In genomic region chr7:25251822-25252221, GRCm38 (mm10) we compare ENCODE assay signal across 8 mouse cellular contexts. TPM values are rescaled to one million over a fixed set of nuclear protein-coding genes. Genes with fewer than 3 reads are reported as not detected.
A peak's percentile ranks its signal among the peaks of the same experiment; 100 is the strongest.
DNase-seq lines count a peak whose midpoint lies in the region; ATAC-seq and TF ChIP-seq lines count a peak whose summit lies in the region.

No protein-coding gene starts in this region.

- H3K27me3 ChIP-seq in heart, embryonic 15.5 days = no peaks in the 10 kb centered on the region
- H3K27me3 ChIP-seq in liver, embryonic 13.5 days = peaks cover 6% of the 10 kb centered on the region

- peaks cover 3% of the 10 kb centered on the region; the same call in 1 of the 2 replicates for H3K36me3 ChIP-seq in ES-E14 (ENCODE audit: control insufficient read depth, insufficient read depth, low read length, poor library complexity, severe bottlenecking)
- no peaks in the 10 kb centered on the region for H3K36me3 ChIP-seq in heart, embryonic 15.5 days
- no peaks in the 10 kb centered on the region for H3K36me3 ChIP-seq in liver, embryonic 13.5 days

- peak overlapping the region; percentile 94 for H3K4me2 ChIP-seq in heart, embryonic 15.5 days
- peak overlapping the region; percentile 99 for H3K4me2 ChIP-seq in liver, embryonic 13.5 days

- in situ Hi-C loops in ES-E14 (cut with MboI; ENCODE audit: low sequenced_read_pairs in 2 of 2, unreplicated experiment in 2 of 2) = no loop called here

- H3K4me3 ChIP-seq in ES-E14 (ENCODE audit: insufficient read depth in 1 of 2, low read depth in 1 of 2, low read length in 2 of 2, poor library complexity in 1 of 2, severe bottlenecking in 1 of 2) = peak overlapping the region; percentile 92 to 98
- peak overlapping the region; percentile 69 for H3K4me3 ChIP-seq in heart, embryonic 15.5 days
- peak overlapping the region; percentile 84 for H3K4me3 ChIP-seq in liver, embryonic 13.5 days (replicated peaks)

- H3K4me1 ChIP-seq in ES-E14 (ENCODE audit: control insufficient read depth in 2 of 2, insufficient read depth in 2 of 2, low read length in 2 of 2, poor library complexity in 1 of 2) = peaks cover 0 to 13% of the 10 kb centered on the region in 2 experiments
- H3K4me1 ChIP-seq in heart, embryonic 15.5 days (replicated peaks) = peaks cover 31% of the 10 kb centered on the region
- H3K4me1 ChIP-seq in liver, embryonic 13.5 days (replicated peaks) = peaks cover 51% of the 10 kb centered on the region

- H3K9me3 ChIP-seq in ES-E14 (ENCODE audit: control insufficient read depth, insufficient read depth, low read depth, low read length) = no peaks in the 10 kb centered on the region
- H3K9me3 ChIP-seq in heart, embryonic 15.5 days (replicated peaks) = no peaks in the 10 kb centered on the region
- no peaks in the 10 kb centered on the region for H3K9me3 ChIP-seq in liver, embryonic 13.5 days (replicated peaks)

- peak; percentile 71 for DNase-seq in cerebellum, adult 9-10 months
- DNase-seq in cerebellum, postnatal 4 days (ENCODE audit: low spot score in 2 of 2) = no peak
- no peak for DNase-seq in ES-E14 (ENCODE audit: low read depth, low spot score)
- no peak for DNase-seq in liver, embryonic 13.5 days
- DNase-seq in ovary, postnatal 14 days (ENCODE audit: low spot score) = no peak
- DNase-seq in right cerebral cortex, adult 18-20 months = no peak
- DNase-seq in urinary bladder, postnatal 36 days (ENCODE audit: low spot score in 2 of 2) = no peak

- H3K9ac ChIP-seq in ES-E14 (ENCODE audit: insufficient read depth, low read depth, low read length, poor library complexity, severe bottlenecking) = peak overlapping the region; percentile 60; the same call in 1 of the 2 replicates
- H3K9ac ChIP-seq in heart, embryonic 15.5 days = peak overlapping the region; percentile 95
- H3K9ac ChIP-seq in liver, embryonic 13.5 days = peak overlapping the region; percentile 90; the same call in 1 of the 2 replicates

- H3K27ac ChIP-seq in ES-E14 (ENCODE audit: insufficient read depth, low read depth, low read length, poor library complexity, severe bottlenecking) = peak overlapping the region; percentile 80; the same call in 1 of the 2 replicates
- peak overlapping the region; percentile 96 for H3K27ac ChIP-seq in heart, embryonic 15.5 days
- H3K27ac ChIP-seq in liver, embryonic 13.5 days = peak overlapping the region; percentile 57

- WGBS in heart, embryonic 15.5 days = 24% methylated on average over 8 of the region's 8 CpGs
- WGBS in liver, embryonic 13.5 days (ENCODE audit: insufficient replicate concordance) = 40% methylated on average over 8 of the region's 8 CpGs

- ATAC-seq in heart, embryonic 15.5 days (replicated peaks; ENCODE audit: insufficient number of reproducible peaks, insufficient read depth, low FRiP score, low read depth) = no peak
- no peak for ATAC-seq in liver, embryonic 13.5 days (ENCODE audit: low read depth)

TF ChIP-seq in ES-E14, 5 proteins besides CTCF, POLR2A, EP300 and RAD21:
- TF ChIP-seq HCFC1 (IDR thresholded peaks at IDR 0.05; ENCODE audit: borderline replicate concordance, insufficient read depth, low read length) = no peak
- TF ChIP-seq CHD2 (IDR thresholded peaks at IDR 0.05; ENCODE audit: low read depth, low read length) = no peak
- TF ChIP-seq ZNF384 (IDR thresholded peaks at IDR 0.05; ENCODE audit: low read depth, low read length) = no peak
- TF ChIP-seq MAFK (IDR thresholded peaks at IDR 0.05; ENCODE audit: insufficient read depth, low read depth, low read length) = no peak
- TF ChIP-seq ZC3H11A (IDR thresholded peaks at IDR 0.05; ENCODE audit: borderline replicate concordance, low read depth, low read length) = no peak
TF ChIP-seq in ES-E14: peak in this region for 0.

RNA-seq across cellular contexts. Expression of gene Erf, which starts 1.3 kb away (rescaled TPM):
- total RNA-seq in ES-E14 (2012; rRNA removed) = 82.2 and 87.1 TPM in 2 replicates
- polyA plus RNA-seq in heart, embryonic 15.5 days (2015; fragmentation: Nextera tagmentation; extraction: Ambion mirVana) = 12.1 and 13.2 TPM in 2 replicates
- polyA plus RNA-seq in liver, embryonic 13.5 days (2015; fragmentation: Nextera tagmentation; extraction: Ambion mirVana) = 4.3 TPM in 2 replicates

RNA-seq across cellular contexts. Expression of gene Gsk3a, which starts 14.2 kb away (rescaled TPM):
- total RNA-seq in ES-E14 (2012; rRNA removed) = 38.2 and 38.5 TPM in 2 replicates
- polyA plus RNA-seq in heart, embryonic 15.5 days (2015; fragmentation: Nextera tagmentation; extraction: Ambion mirVana) = 6.6 and 9.8 TPM in 2 replicates
- polyA plus RNA-seq in liver, embryonic 13.5 days (2015; fragmentation: Nextera tagmentation; extraction: Ambion mirVana) = 6.2 and 6.3 TPM in 2 replicates

RNA-seq across cellular contexts. Expression of gene Cic, which starts 15.7 kb away (rescaled TPM):
- 68.4 and 72.4 TPM in 2 replicates for total RNA-seq in ES-E14 (2012; rRNA removed)
- polyA plus RNA-seq in heart, embryonic 15.5 days (2015; fragmentation: Nextera tagmentation; extraction: Ambion mirVana) = 22.9 and 27.4 TPM in 2 replicates
- 9.7 and 10.4 TPM in 2 replicates for polyA plus RNA-seq in liver, embryonic 13.5 days (2015; fragmentation: Nextera tagmentation; extraction: Ambion mirVana)

RNA-seq across cellular contexts. Expression of gene Zfp526, which starts 30.6 kb away (rescaled TPM):
- total RNA-seq in ES-E14 (2012; rRNA removed) = 5.0 and 5.2 TPM in 2 replicates
- 1.7 and 2.9 TPM in 2 replicates for polyA plus RNA-seq in heart, embryonic 15.5 days (2015; fragmentation: Nextera tagmentation; extraction: Ambion mirVana)
- polyA plus RNA-seq in liver, embryonic 13.5 days (2015; fragmentation: Nextera tagmentation; extraction: Ambion mirVana) = 2.0 and 2.1 TPM in 2 replicates

RNA-seq across cellular contexts. Expression of gene Dedd2, which starts 31.4 kb away (rescaled TPM):
- total RNA-seq in ES-E14 (2012; rRNA removed) = 22.8 and 31.3 TPM in 2 replicates
- 6.6 and 9.5 TPM in 2 replicates for polyA plus RNA-seq in heart, embryonic 15.5 days (2015; fragmentation: Nextera tagmentation; extraction: Ambion mirVana)
- polyA plus RNA-seq in liver, embryonic 13.5 days (2015; fragmentation: Nextera tagmentation; extraction: Ambion mirVana) = 27.0 and 27.6 TPM in 2 replicates
